Mouse (Mus musculus): ENCODE data around the gene Ilf2.

Ilf2 gene

GRCm38 (mm10) chr3:90512276-90512675 is 36.4 kb downstream of the Ilf2 start:
- no peak for DNase-seq

DNA sequence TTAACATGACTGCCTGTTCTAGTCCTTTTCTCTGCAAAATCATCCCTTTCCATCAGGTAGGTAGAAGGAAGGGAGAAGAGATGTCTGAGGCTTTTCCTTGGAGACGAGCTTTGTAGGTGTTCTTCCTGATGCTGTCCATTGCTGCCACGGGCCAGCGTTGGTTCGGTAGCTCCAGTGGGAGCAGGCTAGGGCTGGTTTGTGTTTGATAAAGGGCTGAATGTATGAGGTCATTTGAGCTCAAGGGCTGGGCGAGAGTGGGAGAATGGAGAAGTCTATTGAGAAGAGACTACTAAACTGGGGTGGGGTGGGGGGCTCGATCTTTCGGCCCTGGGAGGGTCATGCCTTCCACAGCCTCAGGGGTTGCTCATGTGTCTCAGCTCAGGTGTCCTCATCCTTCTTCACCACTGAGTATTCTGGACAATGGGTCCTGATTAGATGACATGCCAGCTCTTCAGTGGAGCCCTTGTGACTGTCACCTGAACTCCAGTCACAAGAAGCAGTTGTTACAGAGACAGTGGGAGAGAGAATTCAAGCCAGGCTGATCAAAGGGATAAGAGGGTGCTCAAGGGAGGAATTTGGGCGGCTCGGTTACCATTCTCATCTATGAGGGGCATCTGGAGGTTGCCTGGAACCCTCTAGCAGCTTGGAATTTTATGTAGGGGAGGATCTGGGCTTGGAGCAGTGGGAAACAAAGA is 37.2 kb downstream of the Ilf2 start:
- DNase-seq: no peak

GRCm38 (mm10) chr3:90513796-90514590 is 38.1 kb downstream of the Ilf2 start, which contains the start of the genes S100a1 and S100a13:
S100a1 (minus strand) TSS chr3:90514392.
S100a13 (plus strand) TSS chr3:90514435.
- peak; percentile 47 for DNase-seq

DNA sequence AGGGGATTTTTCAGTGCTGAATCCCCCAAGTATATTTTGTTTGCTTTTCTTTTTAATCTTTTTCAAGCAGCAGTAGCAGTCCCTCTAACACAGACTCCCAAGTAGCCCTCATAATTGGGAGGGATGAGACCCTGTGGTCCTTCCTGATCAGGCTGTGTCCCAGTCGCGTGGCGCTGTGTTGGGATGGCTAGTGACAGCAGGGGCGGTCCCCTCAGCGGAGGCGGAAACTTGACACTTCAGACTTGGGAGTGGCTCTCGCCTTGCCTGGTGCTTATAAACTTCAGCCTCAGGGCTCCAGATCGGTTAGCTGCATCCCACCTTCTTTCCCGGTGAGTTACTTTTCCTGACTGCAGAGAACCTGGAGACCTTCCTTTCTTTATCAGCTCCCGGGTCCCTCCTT is 38.8 kb downstream of the Ilf2 start:
- DNase-seq: peak; percentile 40

- no peak for DNase-seq
Measured at GRCm38 (mm10) chr3:90515242-90515641, 39.3 kb downstream of the Ilf2 start.

- DNase-seq: no peak
Measured at GRCm38 (mm10) chr3:90515789-90516188, 39.9 kb downstream of the Ilf2 start.

- no peak for DNase-seq
Measured at GRCm38 (mm10) chr3:90517711-90518110, 41.8 kb downstream of the Ilf2 start.

DNA sequence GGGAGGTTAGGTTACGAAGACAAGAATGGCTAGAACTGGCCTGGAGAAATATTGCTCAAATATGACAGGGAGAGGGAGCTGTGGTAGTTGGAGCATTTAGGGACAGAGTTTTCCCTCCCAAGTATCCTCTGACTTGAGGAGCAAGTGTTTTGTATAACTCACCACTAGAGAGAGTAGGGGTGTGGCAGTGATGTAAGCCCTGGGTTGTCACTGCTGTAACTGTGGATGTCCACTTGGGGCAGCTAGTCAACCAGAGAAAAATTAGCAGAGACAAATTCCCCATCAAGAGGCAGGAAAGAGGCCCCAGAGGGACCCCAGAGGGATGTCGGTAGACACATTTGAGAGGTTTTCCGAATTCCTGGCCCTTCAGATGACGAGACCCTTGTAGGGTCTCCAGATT is 49.5 kb downstream of the Ilf2 start:
- no peak for DNase-seq

DNA sequence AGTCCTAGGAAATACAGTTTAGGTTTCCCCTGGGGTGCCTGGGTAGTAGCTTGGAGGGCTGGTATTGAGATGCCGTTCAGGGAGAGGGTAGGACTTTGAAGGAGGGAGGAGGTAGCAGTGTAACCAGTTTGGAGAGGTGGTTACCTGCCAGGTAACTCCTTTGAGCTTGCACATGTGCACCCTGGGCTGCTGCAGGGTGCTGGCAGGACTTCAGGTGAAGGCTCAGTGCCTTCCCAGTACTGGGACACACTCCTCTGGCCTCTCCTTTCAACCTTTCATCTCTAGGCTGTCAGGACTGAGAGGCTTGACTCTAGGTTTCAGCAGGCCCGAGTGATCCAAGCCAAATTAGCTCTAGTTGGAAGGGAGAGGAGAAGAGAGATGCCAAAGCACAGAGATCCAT is 50.1 kb downstream of the Ilf2 start:
- no peak for DNase-seq

GRCm38 (mm10) chr3:90526580-90526979 is 50.7 kb downstream of the Ilf2 start, which contains the start of gene S100a14:
S100a14 (plus strand) TSS chr3:90526856.
- DNase-seq: no peak

GRCm38 (mm10) chr3:90527291-90527873 is 51.5 kb downstream of the Ilf2 start:
- DNase-seq: no peak

- no peak for DNase-seq
Measured at GRCm38 (mm10) chr3:90531713-90532112, 55.8 kb downstream of the Ilf2 start.

- no peak for DNase-seq
Measured at GRCm38 (mm10) chr3:90535446-90535845, 59.5 kb downstream of the Ilf2 start.

DNA sequence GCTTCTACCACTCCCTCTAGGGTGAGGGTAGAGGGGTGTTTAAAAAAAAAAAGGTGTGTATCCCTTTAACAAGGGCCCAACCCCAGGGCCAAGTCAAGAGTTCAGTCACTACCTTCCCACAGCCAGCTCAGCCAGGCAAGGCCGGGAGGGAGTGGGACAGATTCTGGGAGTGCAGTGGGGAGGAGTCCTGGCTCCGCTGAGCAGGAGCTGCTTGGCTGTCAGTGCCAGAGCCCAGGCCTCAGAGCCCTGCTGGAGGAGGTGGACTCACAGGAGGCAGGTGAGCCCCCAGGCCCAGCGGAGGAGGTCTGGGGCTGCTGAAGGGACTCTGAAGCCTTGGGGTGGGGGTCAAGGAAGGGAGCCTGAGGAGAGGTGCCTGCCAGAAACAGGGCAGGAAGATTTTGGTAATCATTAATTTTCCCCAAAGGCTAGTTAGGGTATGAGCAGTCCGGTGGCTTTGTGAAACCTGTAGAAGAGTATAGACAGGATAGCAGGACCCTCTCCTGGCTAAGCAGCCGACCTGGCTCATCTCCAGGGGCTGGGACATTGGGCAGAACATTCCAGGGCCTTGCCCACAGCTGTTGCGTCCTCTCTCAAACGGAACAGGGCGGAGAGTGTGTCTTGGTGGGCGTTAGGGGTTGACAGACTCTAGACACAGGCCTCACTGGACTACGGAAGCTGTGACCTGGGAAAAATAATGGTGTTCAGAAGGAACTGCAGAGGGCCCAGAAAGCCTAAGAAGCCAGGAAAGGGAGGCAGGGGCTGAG is 61.4 kb downstream of the Ilf2 start, which contains the start of gene S100a16:
Gene S100a16 (plus strand): TSS at position 114 of the 764 bp plus-strand sequence.
- peak; percentile 27 for DNase-seq

GRCm38 (mm10) chr3:90537905-90538296 is 62.0 kb downstream of the Ilf2 start:
- DNase-seq: no peak
